ENCODE assay signal across 47 mouse cellular contexts in the genomic region with DNA sequence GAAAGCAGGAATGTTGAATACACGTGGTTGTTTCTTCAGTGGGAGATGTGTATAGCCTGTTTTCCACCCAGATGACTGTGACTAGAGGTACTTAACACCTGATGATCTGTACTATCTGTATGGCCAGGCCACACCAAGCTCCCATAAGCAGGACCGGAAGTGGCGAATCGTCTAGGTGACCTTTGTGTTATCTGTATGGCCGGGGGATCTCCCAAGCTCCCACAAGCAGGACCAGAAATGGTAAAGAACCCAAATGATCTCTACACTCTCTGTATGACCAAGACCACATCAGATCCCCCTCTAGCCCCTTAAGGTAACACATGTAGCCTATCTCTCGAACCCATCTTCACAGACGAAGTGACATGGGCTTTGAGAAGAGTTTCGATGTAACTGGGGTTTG. TPM values are rescaled to one million over a fixed set of nuclear protein-coding genes. Genes with fewer than 3 reads are reported as not detected.
"Had no signal": no experiment of that assay in that cellular context is flagged by ENCODE, and none has a peak within 500 bp of the region (broad histone marks: within the 10 kb centered on the region; RNA-seq: fewer than 3 reads in every experiment).

No protein-coding gene starts in this region.

- DNase-seq: left cerebral cortex, postnatal 4 days; liver; liver, embryonic 13.5 days; liver, postnatal 0 days; lung, adult 18-20 months; lung, adult 2 months; lung, embryonic 14.5 days; lung, postnatal 10 days; lung, postnatal 14 days; lung, postnatal 36 days; lung, postnatal 4 days; midbrain, embryonic 14.5 days had no signal

- H3K36me3 ChIP-seq: limb, embryonic 10.5 days; limb, embryonic 12.5 days; limb, embryonic 13.5 days; limb, embryonic 15.5 days; liver, embryonic 12.5 days; liver, embryonic 13.5 days; liver, embryonic 15.5 days; lung, embryonic 15.5 days; midbrain, embryonic 10.5 days; midbrain, embryonic 12.5 days; midbrain, embryonic 13.5 days; midbrain, embryonic 15.5 days had no signal

- H3K4me3 ChIP-seq: left cerebral cortex, adult 2 months; limb, embryonic 10.5 days; limb, embryonic 12.5 days; limb, embryonic 13.5 days; limb, embryonic 15.5 days; liver, embryonic 12.5 days; liver, embryonic 13.5 days; liver, embryonic 15.5 days; lung, embryonic 15.5 days; megakaryocyte, embryonic 14.5 days; midbrain, embryonic 10.5 days; midbrain, embryonic 12.5 days; midbrain, embryonic 13.5 days; midbrain, embryonic 15.5 days; myocyte had no signal

- H3K27ac ChIP-seq: left cerebral cortex, adult 2 months; limb, embryonic 10.5 days; limb, embryonic 12.5 days; limb, embryonic 13.5 days; limb, embryonic 15.5 days; liver, embryonic 12.5 days; liver, embryonic 13.5 days; liver, embryonic 14.5 days; liver, embryonic 15.5 days; lung, embryonic 15.5 days; midbrain, embryonic 10.5 days; midbrain, embryonic 12.5 days; midbrain, embryonic 13.5 days; midbrain, embryonic 15.5 days had no signal

RNA-seq across cellular contexts. Expression of gene Ccl3, which starts 5.5 kb away (rescaled TPM):
- total RNA-seq: left cerebral cortex, adult 18-20 months; left cerebral cortex, adult 2 months; left cerebral cortex, postnatal 14 days; left cerebral cortex, postnatal 25 days; left cerebral cortex, postnatal 36 days had no signal
- polyA plus RNA-seq: limb, embryonic 12.5 days; myocyte had no signal

RNA-seq across cellular contexts. Expression of gene Ccl4, which starts 7.8 kb away (rescaled TPM):
- total RNA-seq: left cerebral cortex, adult 18-20 months; left cerebral cortex, adult 2 months; left cerebral cortex, postnatal 10 days; left cerebral cortex, postnatal 14 days; left cerebral cortex, postnatal 25 days; left cerebral cortex, postnatal 36 days; left cerebral cortex, postnatal 4 days; liver, adult 2 months; midbrain, postnatal 0 days had no signal
- polyA plus RNA-seq: lung, embryonic 16.5 days; midbrain, embryonic 10.5 days; midbrain, embryonic 11.5 days; midbrain, embryonic 13.5 days; midbrain, embryonic 15.5 days; midbrain, postnatal 0 days; myocyte had no signal

RNA-seq across cellular contexts. Expression of gene Rpl9-ps1, which starts 9.2 kb away (rescaled TPM):
- total RNA-seq: left cerebral cortex, adult 18-20 months; left cerebral cortex, adult 2 months; left cerebral cortex, adult 8-10 months; left cerebral cortex, postnatal 10 days; left cerebral cortex, postnatal 14 days; left cerebral cortex, postnatal 25 days; left cerebral cortex, postnatal 36 days; left cerebral cortex, postnatal 4 days; liver, adult 2 months; megakaryocyte-erythroid progenitor cell, adult 5-6 weeks; midbrain, postnatal 0 days; monocyte, adult 5-6 weeks had no signal
- polyA plus RNA-seq: limb, embryonic 10.5 days; limb, embryonic 11.5 days; limb, embryonic 12.5 days; limb, embryonic 13.5 days; limb, embryonic 14.5 days; limb, embryonic 15.5 days; liver, adult 2 months; liver, embryonic 11.5 days; liver, embryonic 12.5 days; liver, embryonic 13.5 days; liver, embryonic 14.5 days; liver, embryonic 15.5 days; liver, embryonic 16.5 days; liver, postnatal 0 days; lung, adult 2 months; lung, embryonic 14.5 days; lung, embryonic 15.5 days; lung, embryonic 16.5 days; lung, postnatal 0 days; midbrain, embryonic 10.5 days; midbrain, embryonic 11.5 days; midbrain, embryonic 12.5 days; midbrain, embryonic 13.5 days; midbrain, embryonic 14.5 days; midbrain, embryonic 15.5 days; midbrain, embryonic 16.5 days; midbrain, postnatal 0 days; myocyte; neural tube, embryonic 11.5 days had no signal

RNA-seq across cellular contexts. Expression of gene Wfdc17, which starts 49.2 kb away (rescaled TPM):
- total RNA-seq: left cerebral cortex, adult 18-20 months; left cerebral cortex, adult 2 months; left cerebral cortex, postnatal 10 days; left cerebral cortex, postnatal 14 days; left cerebral cortex, postnatal 25 days; left cerebral cortex, postnatal 36 days; left cerebral cortex, postnatal 4 days; megakaryocyte-erythroid progenitor cell, adult 5-6 weeks; midbrain, postnatal 0 days had no signal
- polyA plus RNA-seq: limb, embryonic 11.5 days; midbrain, embryonic 10.5 days; midbrain, embryonic 11.5 days; midbrain, embryonic 16.5 days; myocyte; neural tube, embryonic 11.5 days had no signal

RNA-seq across cellular contexts. Expression of gene Wfdc18, which starts 54.2 kb away (rescaled TPM):
- total RNA-seq: left cerebral cortex, postnatal 4 days; liver, adult 2 months; megakaryocyte progenitor cell, adult 5-6 weeks; megakaryocyte-erythroid progenitor cell, adult 5-6 weeks; midbrain, postnatal 0 days; monocyte, adult 5-6 weeks had no signal
- polyA plus RNA-seq: limb, embryonic 10.5 days; limb, embryonic 11.5 days; limb, embryonic 12.5 days; limb, embryonic 13.5 days; liver, adult 2 months; liver, embryonic 11.5 days; liver, embryonic 12.5 days; liver, embryonic 13.5 days; liver, embryonic 14.5 days; liver, embryonic 15.5 days; lung, adult 2 months; lung, embryonic 14.5 days; lung, postnatal 0 days; midbrain, embryonic 10.5 days; midbrain, embryonic 11.5 days; midbrain, embryonic 12.5 days; midbrain, embryonic 13.5 days; midbrain, embryonic 14.5 days; midbrain, embryonic 15.5 days; midbrain, embryonic 16.5 days; myocyte; neural tube, embryonic 11.5 days had no signal
